Mouse (Mus musculus) c-Kit-positive CD71-positive TER-119-negative erythroid progenitor cells, embryonic 14.5 days (primary cell): ENCODE data around the gene Hoxa2.

Source experiments
- DNase-seq: peaks from one replicate; pipeline ENCODE4 v3.0.0-alpha.2; 2013; ENCODE audit warnings: low read depth

Gene Hoxa2

DNA sequence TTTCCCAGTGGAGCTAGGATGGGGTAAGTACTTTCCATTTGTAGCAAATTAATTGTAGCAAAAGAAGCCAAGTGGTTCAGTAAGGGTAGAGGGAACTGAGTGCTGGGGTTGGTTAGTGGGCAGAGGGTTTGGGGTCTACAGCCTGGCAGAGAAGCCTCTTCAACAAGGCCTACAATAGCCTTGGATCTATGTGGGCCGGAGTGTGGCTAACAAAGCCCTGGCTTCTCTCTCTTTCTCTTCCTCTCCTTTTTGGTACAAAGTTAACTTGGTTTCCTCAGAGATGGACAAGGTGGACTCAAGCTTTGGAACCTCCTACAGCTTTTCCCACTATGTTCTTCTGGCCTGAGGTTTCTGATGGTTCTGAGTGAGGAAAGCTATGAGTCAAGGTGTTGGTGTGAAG lies 36.6 kb upstream of the Hoxa2 start:
- no peak for DNase-seq

GRCm38 (mm10) chr6:52200751-52201250 lies 36.2 kb upstream of the Hoxa2 start:
- DNase-seq = no peak

- no peak for DNase-seq
Observed at GRCm38 (mm10) chr6:52200073-52200750, 35.6 kb upstream of the Hoxa2 start.

GRCm38 (mm10) chr6:52197271-52197670 lies 32.6 kb upstream of the Hoxa2 start:
- DNase-seq = no peak

GRCm38 (mm10) chr6:52196811-52197210 lies 32.2 kb upstream of the Hoxa2 start:
- no peak for DNase-seq

- DNase-seq = no peak
Observed at GRCm38 (mm10) chr6:52194690-52195089, 30.1 kb upstream of the Hoxa2 start.

DNA sequence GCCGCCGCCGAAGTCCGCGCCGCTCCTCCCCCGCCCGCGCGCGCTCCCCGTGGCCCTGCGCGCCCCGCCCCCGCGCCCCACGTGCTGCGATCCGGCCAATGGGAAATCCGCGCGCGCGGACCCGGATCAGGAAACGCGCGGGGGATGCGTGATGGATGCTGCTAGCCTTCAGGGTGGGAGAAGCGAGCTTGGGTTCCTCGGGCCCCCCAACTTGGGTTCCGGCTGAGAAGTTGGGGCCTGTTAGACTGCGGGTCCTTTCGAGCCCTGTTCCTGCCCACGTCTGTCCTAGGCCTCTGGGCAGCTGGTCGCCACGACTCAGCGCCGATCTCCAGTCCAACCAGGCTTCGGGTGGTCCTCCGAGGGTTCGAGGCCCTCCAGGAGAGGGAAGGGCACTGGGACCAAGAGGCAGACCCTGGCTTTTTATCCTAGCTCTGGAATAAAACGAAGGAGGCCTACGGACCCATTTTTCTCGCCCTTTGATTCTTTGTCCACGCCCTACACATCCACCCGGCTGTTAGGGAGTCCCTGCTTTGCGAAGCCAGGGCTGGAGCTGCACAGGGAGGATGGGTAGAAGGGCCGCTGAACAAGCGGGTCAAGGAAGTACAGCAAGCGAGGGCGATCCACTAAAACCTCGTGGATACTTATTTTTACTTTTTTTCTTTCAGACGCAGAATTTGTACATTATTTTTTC lies 27.4 kb upstream of the Hoxa2 start:
- DNase-seq = no peak

- DNase-seq = no peak
Observed at GRCm38 (mm10) chr6:52190906-52191810, 26.5 kb upstream of the Hoxa2 start, which contains the start of gene Hoxa4. Hoxa4 (minus strand) TSS chr6:52191753.

- DNase-seq = no peak
Observed at GRCm38 (mm10) chr6:52190410-52190809, 25.8 kb upstream of the Hoxa2 start.

DNA sequence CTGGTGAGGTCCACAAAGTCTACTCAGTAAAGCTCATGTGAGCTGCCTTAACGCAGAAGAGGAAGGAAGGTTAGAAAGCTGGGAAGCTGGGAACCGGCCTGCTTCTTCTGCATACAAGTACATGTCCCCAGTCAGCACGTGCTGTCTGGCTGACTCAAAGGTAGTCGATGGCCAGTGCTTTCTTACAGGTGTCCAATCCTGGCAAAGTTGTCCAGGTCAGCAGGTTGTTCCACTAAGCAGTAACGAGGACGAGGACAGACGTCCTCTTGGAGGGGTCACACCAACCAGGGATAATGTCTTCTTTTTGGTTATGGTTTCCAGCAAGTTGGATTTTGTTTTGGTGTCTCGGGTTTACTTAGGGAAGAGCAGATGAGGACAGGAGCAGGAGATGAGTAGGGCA lies 25.3 kb upstream of the Hoxa2 start:
- no peak for DNase-seq

DNA sequence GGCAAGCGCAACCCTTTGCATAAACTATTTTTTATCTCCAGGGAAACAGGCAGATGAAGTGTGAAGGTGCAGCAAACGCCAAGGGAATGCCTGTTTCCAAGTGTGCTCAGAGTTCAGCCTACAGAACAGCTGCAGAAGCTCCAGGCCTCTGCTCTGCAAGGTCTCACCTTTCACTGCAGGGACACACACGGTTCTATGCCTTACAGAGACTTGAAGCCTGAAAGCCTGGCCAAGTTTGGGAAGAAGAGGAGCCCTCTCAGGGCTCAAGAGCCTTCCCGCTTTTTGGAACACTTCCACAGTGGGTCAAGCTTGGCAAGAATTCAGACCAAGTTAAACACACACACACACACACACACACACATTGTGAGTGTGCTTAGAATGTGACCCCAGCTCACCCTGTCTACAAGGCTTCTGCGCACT lies 24.6 kb upstream of the Hoxa2 start:
- DNase-seq = no peak

GRCm38 (mm10) chr6:52186500-52186899 lies 21.9 kb upstream of the Hoxa2 start:
- DNase-seq = no peak

DNA sequence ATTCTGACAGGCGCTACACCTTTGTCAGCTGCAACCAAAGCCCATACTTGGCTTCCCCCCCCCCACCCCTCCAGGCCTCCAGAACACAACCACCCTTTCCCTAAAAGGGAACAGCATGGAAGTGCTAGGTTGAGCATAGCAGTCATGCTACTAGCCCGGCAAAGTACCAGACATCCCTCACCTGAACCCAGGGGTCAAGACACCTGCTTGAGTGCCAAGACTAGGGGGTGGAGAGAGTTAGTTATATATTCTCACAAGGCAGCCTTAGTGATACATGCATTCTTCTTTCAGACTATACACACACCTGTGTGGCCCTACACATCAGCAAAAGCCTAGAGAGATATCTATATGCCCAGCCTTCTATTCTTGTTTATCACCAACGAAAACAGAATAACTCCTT lies 21.2 kb upstream of the Hoxa2 start:
- DNase-seq = no peak

GRCm38 (mm10) chr6:52185222-52185621 lies 20.6 kb upstream of the Hoxa2 start:
- DNase-seq = no peak

DNA sequence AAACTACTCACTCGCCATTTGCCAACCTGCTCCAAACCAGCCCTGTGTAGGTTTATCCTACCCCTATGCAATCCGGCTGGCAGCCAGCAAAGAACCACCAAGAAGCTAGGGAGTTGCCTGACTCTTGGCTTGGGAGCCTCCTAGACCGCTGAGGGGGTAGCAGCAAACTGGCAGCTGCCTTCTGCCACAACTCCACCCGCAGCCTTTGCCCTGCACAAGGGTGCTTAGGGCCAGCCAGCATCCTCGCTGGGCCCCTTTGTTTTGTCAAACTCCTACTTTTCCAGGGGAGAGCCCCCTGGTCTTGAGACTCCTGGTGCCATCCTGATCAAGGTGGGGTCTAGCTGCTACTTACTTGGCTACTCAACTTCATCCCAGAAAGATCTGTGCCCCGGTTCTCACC lies 20.0 kb upstream of the Hoxa2 start:
- DNase-seq = no peak

GRCm38 (mm10) chr6:52183311-52184080 lies 18.9 kb upstream of the Hoxa2 start:
- no peak for DNase-seq

DNA sequence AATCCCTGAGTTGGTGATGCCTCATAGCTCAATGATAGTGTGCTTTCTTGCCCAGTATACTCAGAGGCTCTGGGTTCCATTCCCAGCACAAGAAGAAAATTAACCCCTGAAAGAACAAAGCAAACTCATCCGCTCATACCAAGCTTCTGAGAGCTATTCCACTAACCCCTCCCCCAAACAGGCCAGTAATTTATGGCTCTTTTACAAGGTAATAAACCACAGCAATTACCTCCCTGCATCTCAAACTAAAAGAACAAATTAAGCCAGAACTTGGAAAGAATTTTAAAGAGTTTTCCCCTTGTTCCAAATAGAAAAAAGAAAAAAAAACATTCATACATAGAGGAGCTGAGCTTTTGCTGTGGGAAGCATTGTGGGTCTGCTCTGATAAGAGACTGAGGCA lies 18.2 kb upstream of the Hoxa2 start:
- DNase-seq = no peak

- DNase-seq = no peak
Observed at GRCm38 (mm10) chr6:52182030-52182429, 17.4 kb upstream of the Hoxa2 start.

DNA sequence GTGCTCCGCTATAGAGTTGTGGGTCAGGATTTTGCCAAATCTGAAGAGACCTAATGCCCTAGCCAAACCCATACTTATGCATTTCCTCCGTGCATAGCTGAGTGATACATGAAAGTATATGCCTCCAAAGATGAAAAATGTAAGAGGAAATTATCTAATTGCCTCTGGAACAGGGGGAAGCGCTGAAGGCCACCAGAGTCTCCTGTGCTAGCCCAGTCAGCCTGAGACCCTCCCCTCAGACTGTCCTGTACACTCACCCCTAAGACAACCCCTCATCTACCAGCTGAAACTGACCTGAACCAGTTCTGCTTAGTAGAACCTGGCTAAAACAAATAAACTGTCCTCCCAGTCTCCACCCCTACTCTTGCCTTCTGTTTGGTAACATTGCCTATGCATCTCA lies 16.1 kb upstream of the Hoxa2 start:
- no peak for DNase-seq

- no peak for DNase-seq
Observed at GRCm38 (mm10) chr6:52180213-52180710, 15.6 kb upstream of the Hoxa2 start.

GRCm38 (mm10) chr6:52179690-52180089 lies 15.1 kb upstream of the Hoxa2 start:
- DNase-seq = no peak
